Mouse (Mus musculus) CH12.LX (cell line): Measurements from ENCODE around the gene Myog. TPM values are rescaled to one million over a fixed set of nuclear protein-coding genes. Genes with fewer than 3 reads are reported as not detected.

Source experiments
- DNase-seq: peaks from one replicate; pipeline ENCODE4 v3.0.0-alpha.2; 2013; ENCODE audit errors: extremely low read depth
- H3K27ac ChIP-seq: 2 replicates; pipeline ENCODE4 v1.5.1; 2012; ENCODE audit warnings: low read depth, mild to moderate bottlenecking, control low read depth, moderate library complexity; ENCODE audit not compliant: insufficient read depth
- H3K27me3 ChIP-seq: replicated peaks from 2 replicates; pipeline ENCODE3; 2012; ENCODE audit warnings: inconsistent platforms
- H3K36me3 ChIP-seq, 2 experiments: replicated peaks in 1 of 2; 2 replicates each; pipeline versions ENCODE3 to v1.6.1; 2012; ENCODE audit warnings: inconsistent platforms in 1 of 2, low read length in 1 of 2, mild to moderate bottlenecking in 1 of 2, mixed read lengths in 1 of 2, moderate library complexity in 1 of 2; ENCODE audit not compliant: control insufficient read depth in 1 of 2, insufficient read depth in 1 of 2
- H3K4me1 ChIP-seq, 2 experiments: 2 replicates each; pipeline ENCODE4 v1.6.1; 2012; ENCODE audit warnings: inconsistent platforms in 1 of 2, moderate library complexity in 1 of 2; ENCODE audit not compliant: insufficient read depth in 2 of 2, control insufficient read depth in 1 of 2
- H3K4me2 ChIP-seq: 2 replicates; pipeline ENCODE4 v1.6.1; 2012; ENCODE audit warnings: low read depth, mild to moderate bottlenecking, control low read depth; ENCODE audit not compliant: poor library complexity, insufficient read depth, severe bottlenecking
- H3K4me3 ChIP-seq, 3 experiments: fragments of 150-350 bp in 1 of 3; sonication (generic) in 1 of 3; replicated peaks in 1 of 3; 2 replicates each; pipeline versions ENCODE3 to v1.5.1; 2011 to 2012; ENCODE audit warnings: low read depth in 2 of 3, low read length in 2 of 3, mild to moderate bottlenecking in 2 of 3, moderate library complexity in 2 of 3, control low read depth in 1 of 3, improper control_type of control experiment in 1 of 3, inconsistent platforms in 1 of 3, mixed read lengths in 1 of 3; ENCODE audit not compliant: poor library complexity in 1 of 3
- H3K79me2 ChIP-seq: replicated peaks from 2 replicates; pipeline ENCODE4 v1.6.1; 2012; ENCODE audit warnings: mild to moderate bottlenecking, moderate library complexity; ENCODE audit not compliant: control insufficient read depth, poor library complexity, insufficient read depth, severe bottlenecking; ENCODE audit errors: extremely low read depth
- H3K9ac ChIP-seq: 2 replicates; pipeline ENCODE4 v1.6.1; 2012; ENCODE audit warnings: low read depth, mild to moderate bottlenecking, control low read depth, moderate library complexity; ENCODE audit not compliant: insufficient read depth
- H3K9me3 ChIP-seq: replicated peaks from 2 replicates; pipeline ENCODE3; 2012; ENCODE audit warnings: low read length, inconsistent platforms, mixed read lengths
- BHLHE40 ChIP-seq: IDR thresholded peaks from 2 replicates; pipeline ENCODE4 v1.6.1; 2011; ENCODE audit warnings: mild to moderate bottlenecking, low read depth, low read length, improper control_type of control experiment
- CTCF ChIP-seq, 2 experiments: IDR thresholded peaks in 1 of 2; conservative IDR thresholded peaks in 1 of 2; 2 replicates each; pipeline ENCODE4 v1.5.1; 2011 to 2012; ENCODE audit warnings: low read depth in 2 of 2, low read length in 2 of 2, improper control_type of control experiment in 1 of 2, inconsistent platforms in 1 of 2, mild to moderate bottlenecking in 1 of 2, moderate library complexity in 1 of 2
- E2F4 ChIP-seq: IDR thresholded peaks from 2 replicates; pipeline ENCODE4 v1.6.1; 2011; ENCODE audit warnings: low read depth, low read length, improper control_type of control experiment; ENCODE audit not compliant: insufficient replicate concordance
- ETS1 ChIP-seq: conservative IDR thresholded peaks from 2 replicates; pipeline ENCODE4 v1.6.1; 2012; ENCODE audit warnings: low read depth, mild to moderate bottlenecking, inconsistent platforms, low read length, improper control_type of control experiment, moderate library complexity
- HCFC1 ChIP-seq: IDR thresholded peaks from 2 replicates; pipeline ENCODE4 v1.6.1; 2012; ENCODE audit warnings: low read depth, mild to moderate bottlenecking, inconsistent platforms, low read length, improper control_type of control experiment
- IRF4 ChIP-seq: IDR thresholded peaks from 2 replicates; pipeline ENCODE4 v1.6.1; 2014; ENCODE audit warnings: low read depth, mild to moderate bottlenecking, inconsistent platforms, low read length, improper control_type of control experiment
- JUND ChIP-seq: conservative IDR thresholded peaks from 2 replicates; pipeline ENCODE4 v1.6.1; 2011; ENCODE audit warnings: low read depth, low read length, improper control_type of control experiment
- KAT2A ChIP-seq: IDR thresholded peaks from 2 replicates; pipeline ENCODE4 v1.6.1; 2012; ENCODE audit warnings: low read length, improper control_type of control experiment, inconsistent platforms; ENCODE audit not compliant: insufficient replicate concordance
- MAFK ChIP-seq: IDR thresholded peaks from 2 replicates; pipeline ENCODE4 v1.6.1; 2011; ENCODE audit warnings: low read length, improper control_type of control experiment; ENCODE audit not compliant: insufficient replicate concordance
- MEF2A ChIP-seq: IDR thresholded peaks from 2 replicates; pipeline ENCODE4 v1.6.1; 2014; ENCODE audit warnings: low read depth, mild to moderate bottlenecking, inconsistent platforms, low read length, improper control_type of control experiment, borderline replicate concordance
- MXI1 ChIP-seq: IDR thresholded peaks from 2 replicates; pipeline ENCODE4 v1.6.1; 2011; ENCODE audit warnings: mild to moderate bottlenecking, low read depth, low read length, improper control_type of control experiment
- NELFE ChIP-seq: IDR thresholded peaks from 2 replicates; pipeline ENCODE4 v1.6.1; 2011; ENCODE audit warnings: low read depth, low read length, improper control_type of control experiment
- POLR2A ChIP-seq: IDR thresholded peaks from 2 replicates; pipeline ENCODE4 v1.6.1; 2011; ENCODE audit warnings: low read depth, mild to moderate bottlenecking, improper control_type of control experiment, low read length
- RAD21 ChIP-seq: IDR thresholded peaks from 2 replicates; pipeline ENCODE4 v1.6.1; 2011; ENCODE audit warnings: low read depth, mild to moderate bottlenecking, low read length, improper control_type of control experiment, moderate library complexity
- RCOR1 ChIP-seq: conservative IDR thresholded peaks from 2 replicates; pipeline ENCODE4 v1.6.1; 2012; ENCODE audit warnings: low read depth, mild to moderate bottlenecking, inconsistent platforms, low read length, improper control_type of control experiment
- SIN3A ChIP-seq: IDR thresholded peaks from 2 replicates; pipeline ENCODE4 v1.6.1; 2012; ENCODE audit warnings: low read length, improper control_type of control experiment, inconsistent platforms
- SMC3 ChIP-seq: IDR thresholded peaks from 2 replicates; pipeline ENCODE4 v1.6.1; 2011; ENCODE audit warnings: low read depth, low read length, improper control_type of control experiment
- TBP ChIP-seq: conservative IDR thresholded peaks from 2 replicates; pipeline ENCODE4 v1.6.1; 2011; ENCODE audit warnings: low read depth, low read length, improper control_type of control experiment
- TCF12 ChIP-seq: IDR thresholded peaks from 2 replicates; pipeline ENCODE4 v1.6.1; 2014; ENCODE audit warnings: low read depth, mild to moderate bottlenecking, inconsistent platforms, low read length, improper control_type of control experiment
- UBTF ChIP-seq: IDR thresholded peaks from 2 replicates; pipeline ENCODE4 v1.6.1; 2012; ENCODE audit warnings: low read depth, mild to moderate bottlenecking, inconsistent platforms, low read length, improper control_type of control experiment, moderate library complexity
- ZKSCAN1 ChIP-seq: IDR thresholded peaks from 2 replicates; pipeline ENCODE4 v1.6.1; 2012; ENCODE audit warnings: low read depth, inconsistent platforms, low read length, improper control_type of control experiment, borderline replicate concordance
- dilution Hi-C: fragments of 300-500 bp; cut with MboI; formaldehyde crosslinking; loops from 2 replicates; pipeline ENCODE4 v1.14.3; 2020; ENCODE audit warnings: low sequenced_read_pairs; ENCODE audit not compliant: extremely low pct_unique_long_range_greater_than_20kb, extremely low pct_ligation_motif_present
- in situ Hi-C: fragments of 300-500 bp; cut with MboI; formaldehyde crosslinking; loops from 3 replicates; pipeline ENCODE4 v1.14.3; 2019; ENCODE audit warnings: low sequenced_read_pairs, low pct_ligation_motif_present, low pct_unique_long_range_greater_than_20kb, mixed read lengths
- polyA plus RNA-seq: library from polyadenylated mRNA; unstranded; fragments of >175 nt; gene quantifications from 2 replicates; pipeline ENCODE4 v1.2.1, GENCODE M21; 2012; ENCODE audit warnings: low read depth; ENCODE audit not compliant: insufficient read length
- total RNA-seq, 2 experiments: library from RNA; depleted of rRNA; stranded (reverse); fragments of 300-350 nt in 1 of 2; fragments of >200 nt in 1 of 2; gene quantifications; 2 replicates each; pipeline ENCODE4 v1.2.3; 2012 to 2014

Gene Myog
- total and polyA plus RNA-seq, 3 experiments: not detected

DNA sequence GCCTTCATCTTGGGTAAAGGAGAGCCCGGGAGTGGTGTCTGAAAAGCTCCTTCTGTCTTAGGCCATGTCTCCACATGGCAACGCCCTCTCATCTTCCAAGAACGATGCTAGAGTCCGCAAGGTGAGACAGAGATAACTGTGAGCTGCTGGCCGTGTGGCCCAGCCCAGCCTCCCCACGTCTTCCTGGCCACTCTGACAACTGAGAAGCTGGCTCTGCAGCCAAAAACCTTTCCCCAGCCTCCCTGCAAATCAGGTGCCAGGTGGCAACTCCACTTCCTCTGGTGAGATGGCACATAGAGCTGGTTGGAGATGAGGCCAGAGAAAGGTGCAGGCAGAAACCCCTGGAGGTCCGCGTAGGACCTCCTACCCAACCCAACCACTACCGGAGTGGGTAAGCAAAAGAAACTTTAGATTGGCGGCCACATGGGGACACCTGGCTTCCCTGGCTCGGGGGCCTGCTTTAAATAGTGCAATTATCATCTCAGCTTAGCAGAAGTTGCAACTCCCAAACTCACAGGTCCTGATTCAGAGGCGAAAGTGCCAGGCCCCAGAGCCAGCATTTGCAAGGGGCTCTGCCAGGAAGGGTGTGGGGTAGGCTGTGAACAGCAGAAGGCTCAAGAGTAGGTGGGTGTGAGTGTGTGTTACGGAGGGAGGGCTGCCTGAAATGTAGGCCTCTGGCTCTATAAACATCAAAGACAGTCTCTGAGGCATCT is 45.6 kb downstream of the Myog start:
- H3K4me2 ChIP-seq: no peak overlapping the region
- no peaks in the 10 kb centered on the region for H3K9me3 ChIP-seq
- no peaks in the 10 kb centered on the region for H3K36me3 ChIP-seq
- no peak overlapping the region for H3K27ac ChIP-seq
- TF ChIP-seq MEF2A (no peak), SMC3 (no peak), E2F4 (no peak), POLR2A (no peak), RCOR1 (no peak), BHLHE40 (no peak), UBTF (no peak), CTCF (conservative IDR thresholded peaks at IDR 0.05 in 1 of 2, IDR thresholded peaks at IDR 0.05 in 1 of 2; ENCODE audit: low read depth in 2 of 2, low read length in 2 of 2) (no peak)
- peaks cover 23 to 53% of the 10 kb centered on the region in 2 experiments for H3K4me1 ChIP-seq
- H3K27me3 ChIP-seq: no peaks in the 10 kb centered on the region
- H3K4me3 ChIP-seq: no peak overlapping the region
- H3K9ac ChIP-seq: no peak overlapping the region
- no peaks in the 10 kb centered on the region for H3K79me2 ChIP-seq
- DNase-seq: no peak
- in situ Hi-C loops: no loop called here
- dilution Hi-C loops: no loop called here

DNA sequence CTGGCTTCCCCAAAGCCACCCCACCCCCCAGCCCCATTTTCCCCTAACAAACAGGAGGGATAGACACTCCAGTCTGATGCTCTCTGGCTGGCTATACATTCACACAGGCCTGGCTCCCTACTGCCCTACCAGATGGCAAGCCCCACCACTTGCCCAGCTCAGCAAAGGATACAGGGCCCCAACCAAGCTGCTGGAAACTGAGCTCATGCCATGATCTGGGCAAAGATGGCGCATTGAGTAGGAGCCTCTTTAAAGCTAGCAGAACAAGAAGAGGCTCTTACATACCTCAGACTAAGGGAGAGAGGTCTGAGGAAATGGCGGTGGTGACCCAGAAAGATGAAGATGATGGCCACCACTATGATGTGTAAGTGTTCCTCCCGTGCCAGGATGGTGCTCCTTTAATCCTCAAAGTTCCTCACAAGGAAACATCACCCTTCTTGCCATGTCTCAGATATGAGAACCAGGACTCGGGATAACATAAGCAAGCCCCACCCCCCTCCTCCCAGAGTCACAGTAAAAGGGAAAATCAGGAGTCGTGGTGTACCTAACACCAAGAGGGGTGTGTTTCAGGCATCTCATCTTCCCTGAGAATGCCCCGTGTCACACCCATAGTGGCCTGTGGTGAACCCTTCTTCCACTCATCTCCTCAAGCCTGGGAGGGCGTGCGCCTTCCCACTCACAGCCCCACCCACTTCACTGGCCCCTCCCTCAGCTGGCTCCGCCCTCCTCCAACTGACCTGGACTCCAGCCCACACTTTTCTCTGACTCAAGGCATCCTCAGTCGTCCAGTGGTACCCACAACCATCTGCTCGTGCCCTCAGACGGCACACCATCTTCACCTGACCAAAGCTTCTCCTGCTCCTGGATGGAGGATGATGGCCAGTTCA is 46.4 kb downstream of the Myog start:
- TF ChIP-seq POLR2A (no peak), RAD21 (no peak), IRF4 (no peak), MAFK (no peak), ETS1 (no peak), JUND (no peak), RCOR1 (no peak), MXI1 (no peak), MEF2A (no peak), ZKSCAN1 (no peak), TCF12 (no peak), HCFC1 (no peak), SIN3A (no peak), NELFE (no peak), TBP (no peak), KAT2A (no peak)

More for the DNA sequence above, 46.4 kb downstream of the Myog start:
- dilution Hi-C loops: no loop called here
- H3K9me3 ChIP-seq: no peaks in the 10 kb centered on the region
- H3K27ac ChIP-seq: no peak overlapping the region
- in situ Hi-C loops: no loop called here
- H3K4me2 ChIP-seq: no peak overlapping the region
- no peaks in the 10 kb centered on the region for H3K36me3 ChIP-seq
- no peaks in the 10 kb centered on the region for H3K27me3 ChIP-seq
- no peaks in the 10 kb centered on the region for H3K79me2 ChIP-seq
- H3K4me3 ChIP-seq: no peak overlapping the region
- no peak overlapping the region for H3K9ac ChIP-seq
- peaks cover 23 to 52% of the 10 kb centered on the region in 2 experiments for H3K4me1 ChIP-seq
- DNase-seq: no peak
